Mouse (Mus musculus): ENCODE data around the gene Spi1. TPM values are rescaled to one million over a fixed set of nuclear protein-coding genes. Genes with fewer than 3 reads are reported as not detected.
A peak's percentile ranks its signal among the peaks of the same experiment; 100 is the strongest.
"Not testable (repeated sequence)": the region's sequence is repeated elsewhere in the genome, so short reads cannot be mapped to it uniquely, and the experiment has no call there.

The Spi1 gene
- polyA plus RNA-seq (2012; rRNA removed) = 26.7 and 32.6 TPM in 2 replicates

- 72% methylated on average over 13 of the region's 13 CpGs for WGBS
- DNase-seq (ENCODE audit: low read depth, low spot score) = no peak
Observed at GRCm38 (mm10) chr2:91081775-91082695, at the start of gene Spi1. Gene Spi1 (plus strand): TSS chr2:91082390.

DNA sequence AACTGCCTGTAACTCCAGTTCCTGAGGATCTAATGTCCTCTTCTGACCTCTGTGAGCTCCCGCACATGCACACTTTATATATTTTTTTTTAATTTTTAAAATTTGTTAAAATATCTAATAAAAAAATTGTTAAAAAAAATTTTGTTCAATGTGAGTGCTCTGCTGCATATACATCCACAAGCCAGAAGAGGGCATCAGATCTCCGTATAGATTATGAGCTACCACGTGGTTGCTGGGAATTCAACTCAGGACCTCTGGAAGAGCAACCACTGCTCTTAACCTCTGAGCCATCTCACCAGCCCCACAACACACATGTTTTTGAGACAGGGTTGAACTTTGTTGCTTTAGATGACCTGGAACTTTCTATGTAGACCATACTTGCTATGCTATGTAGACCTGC, 49.2 kb upstream of the Spi1 start:
- WGBS = 29% methylated on average over 3 of the region's 3 CpGs
- no peak for DNase-seq (ENCODE audit: low read depth, low spot score)

- WGBS = 45% methylated on average over 9 of the region's 9 CpGs
- DNase-seq (ENCODE audit: low read depth, low spot score) = no peak
Observed at GRCm38 (mm10) chr2:91035385-91035784, 46.8 kb upstream of the Spi1 start, which contains the start of gene Rapsn. Gene Rapsn (plus strand): TSS chr2:91035620.

DNA sequence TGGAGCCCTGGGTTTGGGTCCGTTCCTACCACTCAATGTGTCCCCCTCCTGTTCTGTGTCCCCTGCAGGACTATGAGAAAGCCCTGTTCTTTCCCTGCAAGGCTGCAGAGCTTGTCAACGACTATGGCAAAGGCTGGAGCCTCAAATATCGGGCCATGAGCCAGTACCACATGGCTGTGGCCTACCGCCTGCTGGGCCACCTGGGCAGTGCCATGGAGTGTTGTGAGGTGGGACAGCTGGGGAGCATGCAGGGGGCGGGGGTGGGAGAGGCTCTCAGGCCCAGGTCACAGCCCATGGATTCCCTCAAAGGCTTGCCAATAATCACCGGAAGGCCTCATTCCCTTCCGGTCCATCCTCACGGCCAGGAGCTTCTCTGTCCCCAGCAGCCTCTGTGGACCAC, 40.4 kb upstream of the Spi1 start:
- WGBS = 81% methylated on average over 8 of the region's 8 CpGs

GRCm38 (mm10) chr2:91042651-91043398, 39.4 kb upstream of the Spi1 start:
- WGBS = 57% methylated on average over 21 of the region's 21 CpGs
- DNase-seq (ENCODE audit: low read depth, low spot score) = no peak

More for the DNA sequence above, 40.4 kb upstream of the Spi1 start:
- DNase-seq (ENCODE audit: low read depth, low spot score) = no peak

- DNase-seq (ENCODE audit: low read depth, low spot score) = no peak
- WGBS = 79% methylated on average over 13 of the region's 13 CpGs
Observed at GRCm38 (mm10) chr2:91044727-91045126, 37.5 kb upstream of the Spi1 start.

DNA sequence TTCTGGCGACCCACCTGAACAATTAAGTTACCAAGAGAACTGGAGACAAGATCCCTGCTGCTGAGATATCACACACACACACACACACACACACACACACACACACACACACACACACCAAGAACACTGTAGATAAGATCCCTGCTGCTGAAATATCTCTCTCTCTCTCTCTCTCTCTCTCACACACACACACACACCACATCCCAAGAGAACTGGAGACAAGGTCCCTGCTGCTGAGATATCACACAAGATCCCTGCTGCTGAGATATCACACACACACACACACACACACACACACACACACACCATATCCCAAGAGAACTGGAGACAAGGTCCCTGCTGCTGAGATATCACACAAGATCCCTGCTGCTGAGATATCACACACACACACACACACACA, 36.4 kb upstream of the Spi1 start:
- WGBS = 85% methylated on average over 1 of the region's 1 CpGs
- DNase-seq (ENCODE audit: low read depth, low spot score) = not testable (repeated sequence)

DNA sequence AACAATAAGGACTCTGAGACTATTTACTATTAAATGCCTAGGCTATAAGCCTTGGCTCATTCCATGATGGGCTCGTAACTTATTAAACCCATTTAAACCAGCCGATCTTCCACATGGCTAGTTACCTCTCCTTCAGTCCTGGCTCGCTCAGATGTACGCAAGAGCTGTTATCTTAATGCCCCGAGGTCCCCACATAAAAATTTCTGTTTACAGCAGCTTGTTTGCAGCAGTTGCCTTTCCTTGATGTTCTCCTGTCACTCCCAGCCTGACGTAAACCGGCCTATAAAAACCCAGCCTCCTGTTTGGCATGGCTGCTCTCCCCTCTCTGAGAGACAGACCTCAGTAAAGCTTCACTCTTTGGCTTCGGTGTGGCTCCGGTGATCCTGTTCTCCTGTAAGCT, 34.8 kb upstream of the Spi1 start:
- 33% methylated on average over 9 of the region's 9 CpGs for WGBS
- DNase-seq (ENCODE audit: low read depth, low spot score) = no peak

DNA sequence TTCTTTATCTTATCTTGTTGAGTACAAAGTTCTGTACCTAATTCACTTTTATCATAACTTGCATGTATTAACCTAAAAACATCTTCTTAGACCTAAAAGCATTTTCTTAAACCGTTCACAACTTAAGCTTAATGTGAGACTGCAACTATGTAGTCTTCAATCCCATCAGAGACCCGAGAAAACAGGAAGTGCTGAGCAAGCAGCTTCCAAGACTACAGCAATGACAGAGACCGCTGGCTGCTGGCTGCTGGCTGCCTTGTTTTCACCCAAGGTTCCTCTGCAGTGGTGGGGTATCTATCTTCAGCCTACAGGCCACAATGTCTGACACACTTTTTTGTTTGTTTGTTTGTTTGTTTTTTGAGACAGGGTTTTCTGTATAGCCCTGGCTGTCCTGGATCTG, 30.3 kb upstream of the Spi1 start:
- DNase-seq (ENCODE audit: low read depth, low spot score) = no peak
- WGBS = 76% methylated on average over 3 of the region's 3 CpGs

DNA sequence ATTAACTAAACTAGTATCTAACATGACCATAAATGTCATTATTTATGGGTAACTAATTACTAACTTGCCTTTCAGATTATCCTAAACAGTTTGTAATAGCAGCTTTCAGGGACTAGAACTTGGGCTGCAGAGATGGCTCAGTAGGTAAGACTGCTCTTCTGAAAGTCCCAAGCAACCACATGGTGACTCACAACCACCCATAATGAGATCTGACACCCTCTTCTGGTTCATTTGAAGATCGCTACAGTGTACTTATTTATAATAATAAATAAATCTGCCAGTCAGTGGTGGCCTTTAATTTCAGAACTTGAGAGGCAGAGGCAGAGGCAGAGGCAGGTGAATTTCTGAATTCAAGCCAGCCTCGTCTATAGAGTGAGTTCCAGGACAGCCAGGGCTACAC, 29.4 kb upstream of the Spi1 start:
- DNase-seq (ENCODE audit: low read depth, low spot score) = no peak
- WGBS = 31% methylated on average over 2 of the region's 2 CpGs

DNA sequence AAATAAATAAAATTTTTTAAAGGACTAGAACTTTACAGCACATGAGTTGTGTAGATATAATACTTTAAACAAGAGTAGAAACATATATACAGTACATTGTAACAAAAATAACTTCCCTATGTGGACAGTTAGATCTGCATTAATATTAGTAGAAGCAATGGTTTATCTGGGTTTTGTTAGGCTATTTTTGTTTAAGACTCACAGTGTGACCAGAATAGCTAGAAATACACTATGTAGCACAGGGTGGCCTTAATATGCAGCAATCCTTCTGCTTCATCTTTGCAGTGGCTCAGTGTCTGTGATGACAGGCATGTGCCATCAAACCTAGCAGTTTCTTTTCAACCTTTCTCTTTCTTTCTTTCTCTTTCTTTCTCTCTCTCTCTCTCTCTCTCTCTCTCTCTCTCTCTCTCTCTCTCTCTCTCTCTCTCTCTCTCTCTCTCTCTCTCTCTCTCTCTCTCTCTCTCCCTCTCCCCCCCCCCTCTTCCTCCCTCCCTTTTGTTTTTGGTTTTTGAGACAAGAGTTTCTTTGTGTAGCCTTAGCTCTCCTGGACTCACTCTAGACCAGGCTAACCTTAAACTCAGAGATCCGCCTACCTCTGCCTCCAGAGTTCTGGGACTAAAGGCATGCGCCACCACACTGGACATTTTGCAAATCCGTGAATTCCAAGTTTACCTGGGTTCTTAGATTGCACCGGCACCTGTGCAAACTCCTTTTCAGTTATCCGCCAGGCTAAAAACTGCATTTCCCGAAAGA, 28.8 kb upstream of the Spi1 start:
- 0% methylated on average over 6 of the region's 6 CpGs for WGBS
- no peak for DNase-seq (ENCODE audit: low read depth, low spot score)

GRCm38 (mm10) chr2:91053934-91054382, 28.2 kb upstream of the Spi1 start, which contains the start of gene Psmc3:
Gene Psmc3 (plus strand): TSS chr2:91054009.
- peak; percentile 78 for DNase-seq (ENCODE audit: low read depth, low spot score)
- 1% methylated on average over 40 of the region's 40 CpGs for WGBS

DNA sequence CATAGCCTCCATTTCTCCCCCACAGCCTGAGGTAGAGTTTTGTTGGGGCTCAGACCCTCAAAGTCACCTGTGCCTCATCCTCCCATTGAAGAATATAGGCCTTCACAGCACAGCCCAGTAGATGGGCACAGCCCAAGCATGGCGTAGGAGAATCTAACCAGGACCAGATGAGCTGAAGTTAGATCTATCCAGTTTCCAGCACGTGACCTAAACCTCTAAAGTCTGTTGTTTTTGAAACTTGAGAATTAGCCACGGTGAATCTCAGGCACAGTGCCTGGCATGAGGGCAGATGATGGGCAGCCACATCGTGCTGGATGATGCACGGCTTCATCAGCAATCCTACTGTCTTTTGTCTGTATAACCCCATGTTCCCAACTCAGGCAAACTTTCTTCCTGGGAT, 23.8 kb upstream of the Spi1 start:
- 94% methylated on average over 5 of the region's 5 CpGs for WGBS
- no peak for DNase-seq (ENCODE audit: low read depth, low spot score)

GRCm38 (mm10) chr2:91059376-91059775, 22.8 kb upstream of the Spi1 start:
- 98% methylated on average over 2 of the region's 2 CpGs for WGBS
- no peak for DNase-seq (ENCODE audit: low read depth, low spot score)

- WGBS = 78% methylated on average over 10 of the region's 10 CpGs
- DNase-seq (ENCODE audit: low read depth, low spot score) = no peak
Observed at GRCm38 (mm10) chr2:91060544-91061355, 21.4 kb upstream of the Spi1 start.

GRCm38 (mm10) chr2:91061849-91062481, 20.2 kb upstream of the Spi1 start:
- WGBS = 73% methylated on average over 6 of the region's 6 CpGs
- no peak for DNase-seq (ENCODE audit: low read depth, low spot score)

- DNase-seq (ENCODE audit: low read depth, low spot score) = no peak
- 88% methylated on average over 16 of the region's 16 CpGs for WGBS
Observed at GRCm38 (mm10) chr2:91062779-91063606, 19.2 kb upstream of the Spi1 start.

- DNase-seq (ENCODE audit: low read depth, low spot score) = no peak
- WGBS = 87% methylated on average over 6 of the region's 6 CpGs
Observed at GRCm38 (mm10) chr2:91064211-91064610, 18.0 kb upstream of the Spi1 start.
